Mouse (Mus musculus) macrophage (primary cell): ENCODE data around the gene Phlpp1. TPM values are rescaled to one million over a fixed set of nuclear protein-coding genes. Genes with fewer than 3 reads are reported as not detected.

ENCODE experiments used
- H3K27ac ChIP-seq: fragments of 350-480 bp; formaldehyde crosslinking; 2 replicates; pipeline ENCODE4 v1.9.0; 2021
- H3K36me3 ChIP-seq: fragments of 350-480 bp; formaldehyde crosslinking; 2 replicates; pipeline ENCODE4 v1.9.0; 2021; ENCODE audit errors: inconsistent target
- H3K4me3 ChIP-seq: fragments of 350-480 bp; formaldehyde crosslinking; 2 replicates; pipeline ENCODE4 v1.9.0; 2021; ENCODE audit errors: inconsistent target
- H3K79me2 ChIP-seq: fragments of 350-480 bp; formaldehyde crosslinking; 2 replicates; pipeline ENCODE4 v1.9.0; 2021; ENCODE audit errors: inconsistent target
- WGBS: methylation state at CpG from one replicate; pipeline ENCODE4 v1.1.7; 2026; ENCODE audit warnings: inconsistent platforms; ENCODE audit not compliant: missing documents; 5-methylcytosine and 5-hydroxymethylcytosine counted together
- polyA plus RNA-seq: library from polyadenylated mRNA; stranded (reverse); fragments of 250-400 nt; gene quantifications from 3 replicates; pipeline ENCODE4 v1.2.4, GENCODE M21; 2018; ENCODE audit warnings: inconsistent platforms
- total RNA-seq, 78 experiments: library from RNA; depleted of rRNA; stranded (reverse); fragments of 250-400 nt; gene quantifications; 1 replicate in 9 of 78; 2 replicates in 24 of 78; 3 replicates in 43 of 78; 4 replicates in 2 of 78; pipeline ENCODE4 v1.2.4; 2018; ENCODE audit warnings: inconsistent platforms in 56 of 78

Gene Phlpp1
- 10 to 100 TPM; 20.3 to 78.3 (median 50.2) TPM for total RNA-seq (2018; cell fraction: chromatin; rRNA removed)
- 10 to 100 TPM in 20 of 26 experiments, 1 to 10 TPM in 6; 6.9 to 17.3 (median 12.4) TPM for total RNA-seq (2018; cell fraction: cytosol; rRNA removed)
- 10 to 100 TPM; 19.3 to 71.3 (median 35.0) TPM for total RNA-seq (2018; cell fraction: nucleus; rRNA removed)
- 4.6 to 9.7 TPM (median 6.9 TPM) in 3 replicates for polyA plus RNA-seq

- Histone ChIP-seq H3K36me3 (no peaks in the 10 kb centered on the region), H3K79me2 (peaks cover 36% of the 10 kb centered on the region; the same call in 1 of the 2 replicates), H3K27ac (peak within 1 kb of the TSS; percentile 17; the same call in 1 of the 2 replicates), H3K4me3 (peak within 1 kb of the TSS; percentile 6; the same call in 1 of the 2 replicates)
- WGBS: 1% methylated on average over 97 of the region's 113 CpGs
Measured at GRCm38 (mm10) chr1:106171241-106172220, at the start of gene Phlpp1. Gene Phlpp1, plus strand, starts transcription at chr1:106171752.

GRCm38 (mm10) chr1:106126601-106127000 is 45.0 kb upstream of the Phlpp1 start:
- Histone ChIP-seq H3K4me3 (no peak overlapping the region), H3K36me3 (no peaks in the 10 kb centered on the region), H3K27ac (no peak overlapping the region), H3K79me2 (no peaks in the 10 kb centered on the region)
- 100% methylated on average over 3 of the region's 3 CpGs for WGBS

- WGBS: 31% methylated on average over 4 of the region's 4 CpGs
- H3K79me2 ChIP-seq: no peaks in the 10 kb centered on the region
- H3K27ac ChIP-seq: no peak overlapping the region
- H3K4me3 ChIP-seq: no peak overlapping the region
- no peaks in the 10 kb centered on the region for H3K36me3 ChIP-seq
Measured at GRCm38 (mm10) chr1:106131697-106132349, 39.7 kb upstream of the Phlpp1 start.

GRCm38 (mm10) chr1:106132350-106132700 is 39.2 kb upstream of the Phlpp1 start:
- Histone ChIP-seq H3K27ac (no peak overlapping the region), H3K4me3 (no peak overlapping the region), H3K36me3 (no peaks in the 10 kb centered on the region), H3K79me2 (no peaks in the 10 kb centered on the region)
- WGBS: 85% methylated on average over 4 of the region's 4 CpGs

- Histone ChIP-seq H3K27ac (no peak overlapping the region), H3K79me2 (no peaks in the 10 kb centered on the region), H3K36me3 (no peaks in the 10 kb centered on the region), H3K4me3 (no peak overlapping the region)
- WGBS: 90% methylated on average over 2 of the region's 2 CpGs
Measured at GRCm38 (mm10) chr1:106138691-106139090, 32.9 kb upstream of the Phlpp1 start.

GRCm38 (mm10) chr1:106139137-106139536 is 32.4 kb upstream of the Phlpp1 start:
- H3K79me2 ChIP-seq: no peaks in the 10 kb centered on the region
- no peaks in the 10 kb centered on the region for H3K36me3 ChIP-seq
- WGBS: 33% methylated on average over 1 of the region's 1 CpGs
- no peak overlapping the region for H3K27ac ChIP-seq
- no peak overlapping the region for H3K4me3 ChIP-seq

GRCm38 (mm10) chr1:106142010-106142409 is 29.5 kb upstream of the Phlpp1 start:
- WGBS: 100% methylated on average over 1 of the region's 1 CpGs
- no peaks in the 10 kb centered on the region for H3K79me2 ChIP-seq
- H3K36me3 ChIP-seq: no peaks in the 10 kb centered on the region
- no peak overlapping the region for H3K4me3 ChIP-seq
- H3K27ac ChIP-seq: no peak overlapping the region

GRCm38 (mm10) chr1:106144534-106144933 is 27.0 kb upstream of the Phlpp1 start:
- no peaks in the 10 kb centered on the region for H3K36me3 ChIP-seq
- no peaks in the 10 kb centered on the region for H3K79me2 ChIP-seq
- H3K27ac ChIP-seq: no peak overlapping the region
- no peak overlapping the region for H3K4me3 ChIP-seq
- 90% methylated on average over 2 of the region's 2 CpGs for WGBS

GRCm38 (mm10) chr1:106145055-106145454 is 26.5 kb upstream of the Phlpp1 start:
- WGBS: 60% methylated on average over 1 of the region's 1 CpGs
- no peaks in the 10 kb centered on the region for H3K36me3 ChIP-seq
- no peaks in the 10 kb centered on the region for H3K79me2 ChIP-seq
- no peak overlapping the region for H3K4me3 ChIP-seq
- no peak overlapping the region for H3K27ac ChIP-seq

GRCm38 (mm10) chr1:106145565-106146190 is 25.9 kb upstream of the Phlpp1 start:
- WGBS: 92% methylated on average over 4 of the region's 4 CpGs
- H3K79me2 ChIP-seq: no peaks in the 10 kb centered on the region
- H3K27ac ChIP-seq: no peak overlapping the region
- no peaks in the 10 kb centered on the region for H3K36me3 ChIP-seq
- H3K4me3 ChIP-seq: no peak overlapping the region

- Histone ChIP-seq H3K79me2 (no peaks in the 10 kb centered on the region), H3K36me3 (no peaks in the 10 kb centered on the region), H3K4me3 (no peak overlapping the region), H3K27ac (no peak overlapping the region)
- 48% methylated on average over 17 of the region's 17 CpGs for WGBS
Measured at GRCm38 (mm10) chr1:106148386-106149380, 22.9 kb upstream of the Phlpp1 start.

GRCm38 (mm10) chr1:106151846-106152245 is 19.7 kb upstream of the Phlpp1 start:
- H3K4me3 ChIP-seq: no peak overlapping the region; the same call in 1 of the 2 replicates

GRCm38 (mm10) chr1:106152742-106153141 is 18.8 kb upstream of the Phlpp1 start:
- H3K79me2 ChIP-seq: no peaks in the 10 kb centered on the region
- no peak overlapping the region for H3K27ac ChIP-seq
- no peaks in the 10 kb centered on the region for H3K36me3 ChIP-seq
- H3K4me3 ChIP-seq: no peak overlapping the region

More at GRCm38 (mm10) chr1:106151846-106152245, 19.7 kb upstream of the Phlpp1 start:
- WGBS: 19% methylated on average over 12 of the region's 12 CpGs
- Histone ChIP-seq H3K36me3 (no peaks in the 10 kb centered on the region), H3K27ac (no peak overlapping the region), H3K79me2 (no peaks in the 10 kb centered on the region)
